Mouse (Mus musculus): ENCODE data around the gene Pcnt.

The Pcnt gene

DNA sequence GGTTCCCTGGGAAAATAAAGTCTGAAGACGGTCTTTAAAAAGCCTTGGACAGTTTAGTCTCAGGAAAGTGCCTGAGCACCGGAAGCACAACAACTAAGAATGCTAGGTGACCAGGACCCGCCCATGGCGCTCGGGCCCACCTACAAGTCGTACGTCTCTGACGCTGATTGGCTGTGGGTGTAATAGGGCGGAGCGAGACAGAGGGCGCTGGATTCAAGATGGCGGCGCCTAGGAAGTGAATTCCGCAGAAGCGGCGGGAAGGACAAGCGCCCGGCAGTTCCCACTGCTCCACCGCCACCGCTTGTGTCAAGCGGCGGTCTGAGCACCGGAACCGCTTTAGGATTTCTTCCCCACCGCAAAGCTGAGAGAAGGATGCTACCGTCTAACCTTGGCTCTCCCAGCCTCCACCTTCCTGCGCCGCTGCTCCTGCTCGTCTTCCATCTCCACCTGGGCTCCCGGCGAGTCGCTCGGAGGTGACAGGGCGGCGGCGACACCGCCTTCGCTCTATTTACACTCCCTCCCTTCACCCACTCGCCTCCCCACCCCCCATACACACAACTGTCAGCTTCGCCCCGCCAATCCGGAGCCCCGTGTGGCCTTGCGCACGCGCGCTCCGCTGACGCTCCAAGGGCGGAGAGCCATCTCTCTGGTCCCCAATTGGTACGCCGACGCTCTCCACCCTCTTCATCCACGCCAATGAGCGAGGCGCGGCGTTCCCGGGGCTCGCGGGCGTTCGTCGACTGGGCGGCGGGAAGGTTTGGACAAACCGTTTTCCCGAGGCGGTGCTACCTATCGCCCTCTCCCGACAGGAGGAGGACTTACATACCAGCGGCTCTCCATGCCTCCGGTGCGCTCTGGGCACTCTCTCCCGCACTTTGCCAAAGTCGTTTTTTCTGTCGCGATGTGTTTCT lies at the start of gene Pcnt:
Gene Pcnt, minus strand, starts transcription at position 609 of the 911 bp plus-strand sequence.
- peak; percentile 99 for DNase-seq

DNA sequence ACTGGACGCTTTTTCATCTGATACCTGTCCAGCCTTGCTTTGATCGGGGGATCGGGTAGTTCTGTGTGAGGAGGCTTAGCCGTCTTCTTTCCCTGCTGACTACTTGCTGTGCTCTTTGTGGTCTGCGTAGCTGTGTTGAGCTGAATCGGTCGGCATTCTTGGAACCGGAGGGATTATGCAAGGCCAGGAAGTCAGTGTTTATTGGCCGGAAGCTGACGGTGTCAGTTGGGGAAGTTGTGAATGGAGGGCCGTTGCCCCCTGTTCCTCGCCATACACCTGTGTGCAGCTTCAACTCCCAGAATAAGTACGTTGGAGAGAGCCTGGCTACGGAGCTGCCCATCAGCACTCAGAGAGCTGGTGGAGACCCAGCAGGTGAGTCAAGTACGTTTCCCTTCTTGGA lies 46.6 kb upstream of the Pcnt start:
- no peak for DNase-seq

DNA sequence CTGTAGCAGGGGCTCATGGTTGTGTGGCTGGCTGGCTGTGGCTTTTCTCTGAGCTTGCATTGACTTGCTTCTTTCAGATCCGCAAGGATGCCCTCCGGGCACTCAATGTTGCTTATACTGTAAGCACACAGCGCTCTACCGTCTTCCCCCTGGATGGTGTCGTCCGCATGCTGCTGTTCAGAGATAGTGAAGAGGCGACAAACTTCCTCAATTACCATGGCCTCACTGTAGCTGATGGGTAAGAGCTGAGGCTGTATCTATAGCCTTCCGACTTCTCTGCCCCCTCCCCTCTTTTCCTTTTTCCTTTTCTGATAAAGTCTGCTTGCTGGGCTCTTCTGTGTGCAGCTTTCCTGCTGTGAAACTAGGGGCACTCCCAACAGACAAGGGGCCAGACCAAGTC lies 45.7 kb upstream of the Pcnt start:
- DNase-seq, result no peak

DNA sequence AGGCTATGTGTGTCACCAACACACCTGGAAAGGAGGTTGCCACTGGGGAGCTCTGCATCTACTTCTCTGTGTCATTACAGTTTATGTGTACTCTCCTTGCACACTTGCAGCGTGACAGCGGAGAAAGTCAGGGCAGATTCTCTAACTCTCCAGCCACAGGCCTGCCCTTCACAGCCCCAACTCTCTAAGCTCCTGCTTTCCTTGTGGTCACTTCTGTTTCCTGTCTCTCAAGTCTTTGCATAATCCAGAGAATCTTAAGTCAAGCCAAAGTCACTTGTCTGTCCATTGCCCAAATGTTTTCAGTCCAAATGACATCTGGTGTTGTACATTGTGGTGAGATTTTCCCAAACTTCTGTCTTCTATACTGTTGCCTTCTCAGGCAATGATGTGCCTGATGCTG lies 43.7 kb upstream of the Pcnt start:
- DNase-seq, result no peak

DNA sequence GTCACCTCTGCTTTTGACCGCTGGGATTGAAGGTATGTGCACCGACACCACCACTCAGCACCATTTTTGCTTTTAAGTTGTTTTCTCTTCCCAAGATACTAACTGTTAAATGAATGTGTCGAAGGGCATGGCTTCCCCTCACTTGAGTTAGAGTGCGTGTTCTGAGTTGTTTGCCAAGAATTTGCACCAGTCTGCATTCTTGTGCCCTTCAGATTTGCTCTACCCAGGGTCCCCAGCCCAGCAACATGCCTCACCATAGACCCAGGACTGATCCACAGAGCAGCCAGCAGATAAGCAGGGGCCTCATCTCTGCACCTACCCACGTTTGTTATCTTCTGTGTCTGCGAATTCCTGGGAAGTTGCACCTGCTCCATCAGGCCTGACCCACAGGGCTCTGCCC lies 38.9 kb upstream of the Pcnt start:
- DNase-seq, result no peak

DNA sequence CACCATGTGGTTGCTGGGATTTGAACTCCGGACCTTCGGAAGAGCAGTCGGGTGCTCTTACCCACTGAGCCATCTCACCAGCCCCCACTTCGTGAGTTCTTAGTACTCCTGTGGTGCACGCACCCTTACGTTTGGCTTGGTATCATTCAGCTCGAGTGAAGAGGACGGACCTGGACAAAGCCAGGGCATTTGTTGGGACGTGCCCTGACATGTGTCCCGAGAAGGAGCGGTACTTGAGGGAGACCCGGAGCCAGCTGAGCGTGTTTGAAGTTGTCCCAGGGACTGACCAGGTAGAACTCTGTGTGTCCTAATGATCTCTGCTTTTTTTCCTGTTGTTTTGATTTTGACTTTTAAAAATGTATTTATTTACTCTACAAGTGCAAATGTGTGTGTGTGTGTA lies 38.3 kb upstream of the Pcnt start:
- DNase-seq, result no peak

DNA sequence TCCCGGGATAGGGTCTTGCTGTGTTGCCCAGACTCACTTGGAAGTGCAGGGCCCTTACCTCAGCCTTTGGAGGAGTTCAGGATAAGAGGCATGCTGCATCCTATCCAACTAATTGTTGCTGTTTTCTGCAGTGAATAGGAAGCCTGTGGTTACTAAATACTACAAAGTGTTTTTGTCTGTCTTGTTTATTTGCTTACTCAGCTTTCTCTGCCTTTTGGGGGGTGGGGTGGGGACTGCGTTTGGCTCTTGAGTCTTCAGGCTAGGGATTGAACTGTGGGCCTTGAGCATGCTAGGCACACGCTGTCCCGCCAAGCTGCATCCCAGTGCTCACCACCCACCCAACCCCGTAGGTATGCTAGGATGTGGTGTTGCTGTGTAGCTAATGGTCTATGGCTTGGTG lies 31.2 kb upstream of the Pcnt start:
- DNase-seq, result no peak

DNA sequence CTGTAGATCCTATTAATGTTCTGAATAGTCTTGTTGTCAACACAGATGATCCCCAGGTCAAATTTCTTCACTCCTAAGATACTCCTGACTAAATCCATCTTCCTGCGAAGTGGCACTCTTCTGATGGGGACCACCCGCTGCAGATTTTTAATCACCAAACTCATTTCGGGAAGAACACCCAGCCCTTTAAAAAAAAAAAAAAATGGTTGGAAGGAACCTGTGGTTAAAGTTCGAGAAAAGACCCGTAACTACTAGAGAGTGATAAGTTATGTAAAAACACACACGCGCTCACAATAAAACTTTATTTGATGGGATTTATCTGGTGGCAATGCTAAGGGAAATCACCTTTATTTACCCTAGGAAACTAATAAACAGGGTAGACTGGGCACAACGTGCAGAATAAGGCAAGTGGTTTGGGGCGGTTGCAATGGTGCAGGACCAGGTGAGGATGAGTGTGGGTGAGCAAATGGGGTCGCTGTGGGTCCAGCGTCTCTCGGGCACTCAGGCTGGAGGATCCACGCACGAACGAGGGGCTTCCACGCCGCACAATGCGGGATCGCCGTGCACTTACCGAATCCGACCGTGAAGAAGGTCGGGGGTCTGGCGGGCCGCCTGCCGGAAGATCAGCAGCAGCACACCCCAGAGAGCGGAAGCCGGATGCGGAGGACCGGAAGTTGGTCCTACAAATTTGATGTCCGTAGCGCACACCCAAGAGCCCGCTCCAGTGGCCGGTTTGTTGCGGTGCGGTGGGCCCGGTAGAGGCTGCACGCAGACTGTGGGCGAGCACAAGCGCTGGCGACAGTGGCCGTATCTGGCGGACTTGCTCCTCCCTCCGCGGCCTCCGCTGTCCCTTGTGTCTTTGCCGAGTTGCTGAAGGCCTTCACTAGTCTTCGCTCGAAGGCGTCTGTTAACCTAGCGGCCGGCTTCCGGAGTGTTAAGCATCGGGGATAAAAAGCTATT lies 25.9 kb upstream of the Pcnt start, which contains the start of the genes Mcm3ap and Ybey:
Gene Mcm3ap, plus strand, starts transcription at position 725 of the 960 bp plus-strand sequence.
Gene Ybey, minus strand, starts transcription at position 912 of the 960 bp plus-strand sequence.
- peak; percentile 92 for DNase-seq

DNA sequence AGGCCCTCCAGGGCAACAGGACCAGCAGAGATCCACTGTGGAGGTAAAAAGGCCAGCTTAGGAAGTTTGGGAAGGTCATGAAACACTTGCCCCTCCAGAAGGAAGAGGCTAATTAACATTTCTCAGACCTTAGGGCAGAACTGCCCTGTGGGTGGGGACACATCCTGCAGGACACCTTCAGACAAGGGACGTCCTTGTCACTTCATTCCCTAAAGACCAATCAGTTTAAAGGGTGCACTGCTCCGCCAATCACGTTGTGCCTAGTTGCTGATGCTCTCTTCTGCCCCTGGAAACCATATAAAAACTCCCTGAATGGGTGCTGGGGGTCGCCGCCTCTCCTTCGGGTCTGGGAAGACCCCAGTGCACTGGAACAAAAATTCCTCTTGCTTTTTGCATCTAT lies 20.1 kb upstream of the Pcnt start:
- no peak for DNase-seq

DNA sequence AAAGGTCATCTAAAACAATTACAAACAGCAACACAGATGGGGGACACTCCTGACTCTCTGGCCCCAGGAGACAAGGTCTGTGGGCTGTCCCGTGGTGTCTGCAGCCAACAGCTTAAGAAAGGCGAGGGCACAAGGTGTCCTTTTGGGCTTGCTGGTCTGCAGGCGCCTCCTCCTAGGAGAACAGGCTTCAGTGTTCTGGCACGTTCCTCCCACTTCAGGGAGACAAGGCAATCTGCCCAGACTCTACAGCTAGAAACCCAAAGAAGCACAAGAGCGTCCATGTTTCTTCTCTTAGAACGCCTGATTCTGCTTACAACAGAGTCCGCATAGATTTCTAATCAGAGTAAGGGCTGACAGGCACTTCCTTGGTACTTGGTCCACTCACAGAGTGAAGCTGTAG lies 19.7 kb upstream of the Pcnt start:
- no peak for DNase-seq

DNA sequence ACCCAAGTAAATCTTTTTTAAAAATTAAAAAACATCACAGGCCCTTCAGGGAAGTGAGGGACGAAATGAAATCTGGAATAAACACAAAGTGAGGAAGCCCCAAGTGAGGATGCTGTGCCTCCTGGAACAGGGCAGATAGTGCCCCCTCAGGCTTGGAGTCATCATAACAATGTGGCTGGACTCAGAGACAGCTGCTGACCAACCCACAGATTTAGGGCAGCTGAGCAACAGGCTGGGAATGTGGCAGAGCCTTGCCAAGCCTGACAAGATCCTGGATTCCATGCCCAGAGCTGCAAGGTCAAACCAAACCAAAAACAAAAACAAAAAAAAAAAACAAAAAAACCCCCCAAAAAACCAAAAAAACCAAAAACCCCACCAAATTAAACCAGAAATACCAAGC lies 18.7 kb upstream of the Pcnt start:
- no peak for DNase-seq

DNA sequence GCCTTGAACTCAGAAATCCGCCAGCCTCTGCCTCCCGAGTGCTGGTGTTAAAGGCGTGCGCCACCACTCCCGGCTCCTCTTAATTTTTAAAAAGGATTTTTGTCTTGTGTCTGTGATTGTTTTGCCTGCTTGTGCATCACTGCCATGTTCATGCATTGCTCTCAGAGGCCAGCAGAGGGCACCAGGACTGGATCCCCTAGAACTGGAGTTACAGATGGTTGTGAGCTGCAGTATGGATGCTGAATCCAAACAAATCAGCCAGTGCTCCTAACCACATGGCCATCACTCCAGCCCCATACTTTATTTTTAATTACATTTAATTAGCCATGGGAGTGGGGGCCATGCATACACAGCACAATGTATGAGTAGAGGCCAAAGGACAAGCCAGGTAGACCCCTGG lies 12.7 kb upstream of the Pcnt start:
- peak; percentile 73 for DNase-seq

DNA sequence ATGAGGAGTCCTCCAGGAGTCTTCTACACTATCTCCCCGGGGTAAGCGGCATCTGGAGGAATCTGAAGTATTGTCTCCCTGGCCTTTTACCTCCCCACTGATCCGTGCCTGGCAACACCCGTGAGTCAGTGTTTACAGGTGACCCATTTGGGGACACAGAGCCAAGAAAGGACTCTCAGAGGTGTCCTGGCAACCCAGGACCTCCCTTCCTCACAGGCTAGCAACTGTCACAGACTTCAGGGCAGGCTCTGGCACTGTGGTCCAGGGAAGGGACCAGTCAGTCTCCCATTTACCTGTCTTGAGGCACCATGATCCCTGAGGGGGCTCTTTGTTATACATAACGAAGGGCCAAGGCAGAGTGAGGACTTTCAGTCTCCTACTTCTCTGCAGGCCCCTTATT lies 6.3 kb upstream of the Pcnt start, which contains the start of gene 2610028H24Rik:
Gene 2610028H24Rik, plus strand, starts transcription at position 231 of the 400 bp plus-strand sequence.
- no peak for DNase-seq

DNA sequence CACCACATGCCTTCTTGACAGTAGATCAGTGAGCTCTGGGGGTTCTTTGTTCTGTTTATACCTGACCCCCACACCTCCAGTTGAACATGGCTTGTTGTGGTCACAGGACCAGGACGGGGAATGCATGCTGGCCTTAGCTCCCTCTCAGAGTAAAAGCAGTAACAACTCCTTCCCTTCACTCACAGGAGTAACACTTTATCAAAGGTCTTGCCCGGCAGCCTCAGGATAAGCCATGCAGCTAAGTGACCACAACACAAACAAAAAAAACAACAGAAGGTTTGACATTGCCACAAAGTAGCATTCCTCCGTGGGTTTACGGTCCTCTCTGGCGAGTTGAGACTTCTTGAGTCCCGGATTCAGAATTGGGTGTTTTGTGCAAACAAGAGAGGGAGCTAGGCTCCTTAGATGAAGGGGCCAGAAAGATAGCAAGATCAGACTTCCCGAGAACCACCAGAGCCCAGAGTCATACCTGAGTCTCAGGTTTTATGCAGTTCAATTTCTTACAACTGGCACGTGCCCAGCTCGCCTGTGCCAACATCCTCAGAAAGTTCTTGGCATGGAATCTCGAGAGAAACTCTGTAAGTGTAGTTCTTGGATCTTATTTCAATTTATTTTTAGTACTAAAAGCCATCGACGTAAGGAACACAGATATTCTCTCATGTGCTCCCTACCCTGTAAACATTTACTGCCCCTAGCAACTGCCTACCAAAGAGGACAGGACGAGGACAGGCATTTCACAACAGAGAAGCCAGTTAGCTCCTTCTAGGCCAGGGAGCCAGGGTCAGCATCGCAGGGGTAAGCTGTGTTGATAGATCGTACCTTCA lies 5.0 kb upstream of the Pcnt start:
- peak; percentile 75 for DNase-seq

DNA sequence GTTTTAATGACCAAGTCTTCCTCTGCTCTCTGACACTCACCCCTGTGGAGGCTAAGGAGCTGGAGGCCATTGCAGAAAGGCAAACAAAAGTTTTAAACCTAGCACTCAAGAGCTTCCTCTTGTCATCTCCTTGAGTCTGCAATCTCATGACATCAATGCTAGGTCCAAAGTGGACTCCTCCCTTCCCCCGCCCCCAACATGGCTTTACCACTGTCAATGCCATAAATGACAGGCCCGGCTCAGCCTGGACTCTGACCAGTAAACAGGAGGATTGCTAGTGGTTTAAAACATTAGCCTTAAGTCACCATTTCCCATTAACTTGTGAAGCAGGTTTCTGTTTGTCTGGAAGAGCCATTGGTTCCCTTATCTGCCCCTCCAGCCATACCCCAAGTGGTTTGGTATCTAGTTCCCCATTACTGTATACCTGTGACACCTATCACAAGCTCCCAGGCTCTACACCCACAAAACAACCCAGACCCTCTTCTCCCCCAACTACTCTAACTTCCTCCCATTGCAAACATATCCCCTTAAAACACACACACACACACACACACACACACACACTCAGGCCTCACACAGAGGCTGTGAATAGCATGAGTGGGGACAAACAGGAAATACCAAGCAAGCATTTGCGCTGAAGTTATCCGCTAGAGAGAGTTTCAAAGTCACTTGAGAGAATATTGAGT lies 3.6 kb upstream of the Pcnt start:
- peak; percentile 75 for DNase-seq

DNA sequence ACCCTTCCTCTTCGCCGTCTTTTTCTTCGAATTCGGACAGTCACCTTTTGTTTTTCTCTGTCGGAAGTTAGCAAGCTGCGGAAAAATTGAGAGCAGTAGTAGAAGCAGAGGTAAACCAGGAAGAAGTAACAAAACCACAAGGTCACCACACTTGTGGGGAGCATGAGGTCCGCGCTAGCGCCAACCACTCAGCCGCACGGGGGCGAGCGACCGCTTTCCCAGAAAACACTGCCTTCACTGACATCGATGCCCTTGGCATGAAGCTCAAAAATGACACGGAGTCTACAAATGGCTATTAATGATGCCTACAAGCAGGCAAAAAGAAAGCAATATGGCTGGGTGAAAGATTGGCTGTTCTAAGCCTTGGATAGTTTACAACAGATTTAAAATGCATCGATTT lies 2.3 kb downstream of the Pcnt start, which contains the start of gene AC141477.1:
Gene AC141477.1, minus strand, starts transcription at position 164 of the 400 bp plus-strand sequence.
- DNase-seq, result no peak

DNA sequence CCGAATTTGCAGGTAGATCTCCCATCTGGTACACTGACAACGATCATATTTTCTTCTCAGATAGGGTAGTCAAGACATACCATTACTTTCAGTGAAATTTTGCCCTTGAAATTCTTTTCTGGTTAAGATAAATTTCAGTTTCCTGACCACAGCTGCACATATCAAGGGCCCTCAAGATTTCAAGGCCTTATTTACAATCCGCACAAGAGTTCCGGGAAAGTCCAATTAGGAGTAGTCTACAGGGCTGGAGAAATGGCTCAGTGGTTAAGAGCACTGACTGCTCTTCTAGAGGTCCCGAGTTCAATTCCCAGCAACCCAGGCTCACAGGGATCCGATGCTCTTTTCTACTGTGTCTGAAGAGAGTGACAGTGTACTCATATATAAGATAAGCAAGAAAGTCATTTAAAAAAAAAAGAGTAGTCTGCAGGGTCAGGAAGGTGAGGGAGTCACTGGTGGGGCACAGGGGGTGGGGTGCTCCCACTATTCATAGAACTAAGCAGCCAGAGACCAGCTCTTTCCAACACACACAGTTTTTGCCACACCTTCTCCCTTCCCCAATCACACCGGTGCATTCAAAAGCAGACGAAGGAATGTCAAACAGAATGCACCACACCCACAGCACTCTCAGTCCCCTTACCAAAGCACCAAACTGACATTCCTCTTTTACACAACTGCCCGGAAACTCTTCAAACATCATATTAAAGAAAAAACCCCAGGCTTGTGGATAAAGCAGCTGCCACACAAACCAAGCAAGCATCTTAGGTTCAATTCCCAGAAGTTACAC lies 3.3 kb downstream of the Pcnt start:
- peak; percentile 25 for DNase-seq

DNA sequence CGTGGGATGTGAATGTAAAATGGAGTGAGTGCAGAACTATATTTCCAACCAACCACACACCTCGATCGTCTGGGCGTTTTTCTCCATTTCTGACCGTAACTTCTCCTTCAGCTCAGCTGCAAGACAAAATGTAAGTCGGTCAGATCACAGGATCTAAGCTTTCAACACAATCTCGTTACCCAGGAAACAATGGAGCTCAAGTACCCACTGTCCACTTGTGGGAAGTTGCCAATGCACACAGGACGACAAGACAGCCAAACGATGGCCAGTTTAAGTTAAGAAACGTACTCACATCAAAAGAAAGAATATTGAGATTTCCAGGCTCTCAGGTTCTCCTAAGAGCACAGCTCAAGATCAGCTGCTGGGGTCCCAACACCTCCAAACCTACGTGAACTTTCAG lies 8.7 kb downstream of the Pcnt start:
- no peak for DNase-seq

DNA sequence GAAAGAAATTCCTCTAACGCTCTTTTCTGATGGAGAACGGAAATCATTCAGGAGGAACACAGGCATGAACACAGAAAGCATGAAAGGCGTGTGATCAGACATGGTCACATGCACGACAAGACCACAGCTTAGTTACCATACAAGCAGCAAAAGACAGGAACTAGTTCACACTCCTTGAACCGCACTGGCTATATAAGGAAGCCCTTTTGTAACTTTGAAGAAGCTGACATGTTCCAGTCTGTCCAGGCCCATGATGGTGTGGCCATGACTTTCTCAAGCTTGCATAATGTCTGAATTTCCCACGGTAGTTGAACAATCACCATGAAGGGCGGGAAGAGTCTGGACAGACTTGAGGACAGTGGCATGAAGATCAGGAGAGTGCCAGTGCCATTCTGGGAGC lies 16.9 kb downstream of the Pcnt start:
- no peak for DNase-seq

DNA sequence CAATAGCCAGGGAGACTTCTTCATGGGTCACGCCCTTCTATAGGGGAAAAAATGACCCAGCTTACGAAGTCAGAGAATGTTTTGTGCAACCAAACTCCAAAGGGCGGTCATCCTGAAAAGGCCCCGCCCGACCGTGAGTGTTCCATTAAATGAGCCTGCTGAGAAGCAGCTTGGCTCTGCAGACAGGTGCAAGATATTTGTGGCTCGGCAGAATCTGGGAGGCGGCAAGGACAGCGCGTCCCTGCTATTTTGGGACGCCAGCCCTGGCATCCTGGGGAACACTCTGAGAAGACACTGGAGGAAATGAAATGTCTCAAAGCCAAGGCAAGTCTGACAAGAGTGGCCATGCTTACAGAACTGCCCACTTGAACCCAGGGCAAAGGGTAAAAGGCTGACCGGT lies 25.8 kb downstream of the Pcnt start:
- DNase-seq, result no peak

DNA sequence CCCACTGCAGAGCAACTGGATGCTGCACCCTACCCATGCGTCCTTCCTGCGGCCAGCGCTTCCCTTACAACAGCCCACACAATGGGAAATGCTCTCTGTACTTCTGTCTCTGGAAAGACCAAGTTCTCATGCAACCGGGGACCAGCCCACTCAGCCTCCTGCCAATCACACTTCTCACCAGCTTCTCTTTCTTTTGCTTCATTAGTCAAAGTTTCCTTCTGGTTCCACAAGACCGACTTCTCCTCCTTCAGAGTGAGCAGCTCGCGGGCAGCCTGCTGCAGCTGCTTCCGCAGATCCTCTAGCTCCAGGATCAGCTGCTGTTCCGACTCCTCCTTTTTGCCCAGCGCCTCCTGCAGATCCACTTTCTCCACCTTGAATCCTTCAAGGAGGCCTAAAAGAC lies 34.1 kb downstream of the Pcnt start:
- DNase-seq, result no peak

Measured in lung, postnatal 10 days (tissue).